Mouse (Mus musculus) retina, embryonic 14.5 days (tissue): Measurements from ENCODE around the gene Ubtfl1.
"Not testable (repeated sequence)": the region's sequence is repeated elsewhere in the genome, so short reads cannot be mapped to it uniquely, and the experiment has no call there.

ENCODE experiments used
- DNase-seq: peaks from one replicate; pipeline ENCODE4 v3.0.0-alpha.2; 2015; ENCODE audit warnings: low spot score

The Ubtfl1 gene

GRCm38 (mm10) chr9:18404118-18404517 lies at the start of gene Ubtfl1:
Gene Ubtfl1 (plus strand): TSS chr9:18404418.
- DNase-seq = no peak

DNA sequence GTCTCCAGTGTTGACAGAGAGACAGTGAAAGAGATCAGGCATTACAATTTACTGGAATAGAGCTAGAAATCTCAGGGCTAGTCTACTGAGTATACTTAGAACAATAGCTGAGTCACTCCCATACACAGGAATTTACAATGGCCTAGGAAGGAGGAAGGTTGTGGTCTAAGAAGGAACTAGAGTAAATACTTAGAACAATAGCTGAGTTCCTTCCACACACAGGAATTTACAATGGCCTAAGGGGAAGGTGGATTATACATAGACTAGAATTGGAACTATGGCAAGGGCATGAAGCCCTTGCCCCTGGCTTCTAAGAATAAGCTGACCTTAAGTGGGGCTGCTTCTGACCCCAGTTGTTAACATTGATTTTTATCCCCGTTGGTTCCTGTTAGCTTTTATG lies 31.2 kb upstream of the Ubtfl1 start:
- DNase-seq = not testable (repeated sequence)

GRCm38 (mm10) chr9:18385782-18386181 lies 18.4 kb upstream of the Ubtfl1 start:
- no peak for DNase-seq

GRCm38 (mm10) chr9:18399629-18400028 lies 4.6 kb upstream of the Ubtfl1 start:
- no peak for DNase-seq

DNA sequence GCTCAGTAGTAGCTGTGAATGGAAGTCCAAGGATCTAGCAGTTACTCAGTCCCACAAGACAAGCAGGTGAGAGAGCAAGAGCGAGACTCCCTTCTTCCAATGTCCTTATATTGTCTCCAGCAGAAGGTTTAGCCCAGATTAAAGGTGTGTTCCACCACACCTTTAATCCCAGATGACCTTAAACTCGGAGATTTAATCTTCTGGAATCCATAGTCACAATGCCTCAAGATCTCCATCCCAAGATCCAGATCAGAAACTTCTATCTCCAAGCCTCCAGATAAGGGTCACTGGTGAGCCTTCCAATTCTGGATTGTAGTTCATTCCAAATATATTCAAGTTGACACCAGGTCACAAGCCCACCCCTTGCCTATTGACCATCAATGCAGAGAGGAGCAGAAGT lies 1.3 kb upstream of the Ubtfl1 start, which contains the start of gene Naalad2:
Naalad2 (minus strand) TSS at position 101 of the 400 bp plus-strand sequence.
- not testable (repeated sequence) for DNase-seq

DNA sequence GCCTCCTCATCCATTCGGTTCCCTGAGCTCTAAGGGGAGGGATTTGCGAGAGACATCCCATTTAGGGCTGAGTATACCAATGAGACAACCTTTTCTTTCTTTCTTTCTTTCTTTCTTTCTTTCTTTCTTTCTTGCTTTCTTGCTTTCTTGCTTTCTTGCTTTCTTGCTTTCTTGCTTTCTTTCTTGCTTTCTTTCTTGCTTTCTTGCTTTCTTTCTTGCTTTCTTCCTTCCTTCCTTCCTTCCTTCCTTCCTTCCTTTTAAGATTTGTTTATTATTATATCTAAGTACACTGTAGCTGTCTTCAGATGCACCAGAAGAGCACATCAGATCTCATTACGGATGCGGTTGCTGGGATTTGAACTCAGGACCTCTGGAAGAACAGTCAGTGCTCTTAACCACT lies 8.2 kb downstream of the Ubtfl1 start:
- not testable (repeated sequence) for DNase-seq

GRCm38 (mm10) chr9:18430354-18430753 lies 26.1 kb downstream of the Ubtfl1 start, which contains the start of gene Mbd3l2:
Gene Mbd3l2 (plus strand): TSS chr9:18430654.
- DNase-seq = no peak

GRCm38 (mm10) chr9:18431687-18432086 lies 27.5 kb downstream of the Ubtfl1 start:
- no peak for DNase-seq

DNA sequence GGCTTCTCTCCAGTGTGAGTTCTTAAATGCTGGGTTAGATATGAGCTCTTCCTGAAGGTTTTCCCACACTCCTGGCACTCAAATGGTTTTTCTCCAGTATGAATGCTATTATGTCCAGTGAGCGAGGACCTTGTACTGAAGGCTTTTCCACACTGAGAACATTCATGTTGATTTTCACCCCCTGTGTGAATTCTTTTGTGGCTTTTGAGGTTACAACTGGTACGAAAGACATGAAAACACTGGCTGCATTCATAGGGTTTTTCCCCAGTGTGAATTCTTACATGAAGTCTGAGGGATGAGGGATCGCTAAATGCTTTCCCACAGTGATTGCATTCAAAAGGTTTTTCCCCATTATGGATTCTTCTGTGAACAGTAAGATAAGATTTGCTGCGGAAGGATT lies 52.3 kb downstream of the Ubtfl1 start:
- DNase-seq = no peak
